Mouse (Mus musculus) brain, embryonic 14.5 days (tissue): ENCODE data around the gene Pxt1.

Experiments
- CTCF ChIP-seq: fragments of 200-500 bp; IDR thresholded peaks from 2 replicates; pipeline ENCODE4 v1.5.1; 2012; ENCODE audit warnings: inconsistent platforms, mild to moderate bottlenecking, moderate library complexity, borderline replicate concordance; ENCODE audit not compliant: insufficient read depth, insufficient read length; ENCODE audit errors: extremely low read depth
- POLR2A ChIP-seq: fragments of 200-500 bp; IDR thresholded peaks from 2 replicates; pipeline ENCODE4 v1.6.1; 2012; ENCODE audit warnings: mild to moderate bottlenecking, inconsistent platforms, borderline replicate concordance; ENCODE audit not compliant: poor library complexity, insufficient read depth, insufficient read length, severe bottlenecking; ENCODE audit errors: extremely low read depth

- TF ChIP-seq POLR2A (peak; percentile 100), CTCF (no peak)
Observed at GRCm38 (mm10) chr17:28951831-28952799, 8.5 kb upstream of the Pxt1 start, which contains the start of gene Kctd20.
